Mouse (Mus musculus): ENCODE results near the gene Tcf25.

The Tcf25 gene

DNA sequence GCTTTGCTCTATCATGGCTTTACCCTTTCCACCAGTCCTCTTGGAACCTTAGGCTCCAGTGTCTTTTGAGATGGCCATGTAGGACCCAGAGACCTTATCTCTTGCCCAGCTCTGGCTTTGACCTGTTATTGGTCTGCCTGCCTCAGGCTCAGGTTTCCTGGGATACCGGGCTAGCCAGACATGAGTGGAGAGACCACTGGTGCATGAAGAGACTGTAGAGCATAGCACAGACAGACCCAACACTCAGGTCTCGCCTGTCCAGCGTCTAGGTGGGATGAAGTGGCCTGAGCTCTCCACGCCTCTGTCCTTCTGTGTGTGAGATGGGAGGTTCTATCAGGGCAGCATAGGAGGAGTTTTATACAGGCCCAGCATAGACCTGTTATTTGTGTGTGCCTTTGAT is 24.5 kb upstream of the Tcf25 start:
- no peak for DNase-seq (ENCODE audit: low read depth, low spot score)

- DNase-seq (ENCODE audit: low read depth, low spot score): no peak
These were observed 21.4 kb upstream of the Tcf25 start for GRCm38 (mm10) chr8:123352118-123352517.

DNA sequence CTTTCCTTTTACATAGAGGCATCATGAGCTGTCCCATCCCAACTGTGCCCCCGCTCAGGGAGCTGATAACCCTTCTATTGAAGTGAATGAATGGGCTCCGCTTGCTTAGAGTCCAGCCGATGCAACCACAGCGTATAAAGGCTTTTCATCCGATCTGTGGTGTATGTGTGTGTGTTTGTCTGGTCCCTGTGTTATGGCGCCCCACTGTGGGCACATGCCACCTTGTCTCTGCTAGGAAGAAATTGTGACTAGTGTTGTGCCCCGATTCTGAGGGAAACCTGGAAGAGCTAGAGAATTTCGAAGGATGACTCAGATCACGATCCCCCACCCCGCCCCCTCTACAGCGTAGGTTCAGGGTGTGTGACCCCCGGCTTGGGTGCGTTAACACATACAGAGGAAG is 20.8 kb upstream of the Tcf25 start:
- DNase-seq (ENCODE audit: low read depth, low spot score): peak; percentile 50

GRCm38 (mm10) chr8:123353216-123353615 is 20.3 kb upstream of the Tcf25 start:
- no peak for DNase-seq (ENCODE audit: low read depth, low spot score)

DNA sequence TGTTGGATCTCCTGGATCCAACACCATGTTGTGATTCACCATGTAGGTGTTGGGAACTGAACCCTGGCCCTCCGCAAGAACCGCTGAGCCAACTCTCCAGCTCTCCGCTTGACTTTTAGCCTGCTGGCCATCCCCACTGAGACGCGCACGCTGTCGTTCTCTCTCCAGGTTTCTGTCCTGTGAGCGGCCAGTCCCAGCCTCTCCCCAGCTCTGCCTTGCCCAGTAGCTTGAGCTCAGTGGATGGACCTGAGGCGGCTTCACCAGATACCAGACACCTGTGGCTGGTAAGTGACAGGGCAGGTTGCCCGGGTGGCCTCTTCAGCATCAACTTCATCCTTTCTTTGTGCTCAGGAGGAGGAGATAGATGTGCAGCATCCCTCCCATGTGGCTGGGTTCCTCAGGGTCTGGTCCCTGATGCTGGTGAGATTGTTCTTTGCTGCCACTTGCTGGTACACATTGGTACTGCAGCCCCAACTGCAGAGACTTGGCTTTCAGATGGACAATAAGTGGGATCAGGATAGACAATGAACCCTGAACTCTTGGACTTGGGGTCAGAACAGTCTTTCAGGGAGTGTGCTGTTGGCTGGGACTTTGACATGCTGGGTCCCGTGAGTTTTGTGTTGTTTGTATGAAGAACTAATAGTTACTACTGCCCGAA is 12.3 kb upstream of the Tcf25 start:
- DNase-seq (ENCODE audit: low read depth, low spot score): peak; percentile 84

DNA sequence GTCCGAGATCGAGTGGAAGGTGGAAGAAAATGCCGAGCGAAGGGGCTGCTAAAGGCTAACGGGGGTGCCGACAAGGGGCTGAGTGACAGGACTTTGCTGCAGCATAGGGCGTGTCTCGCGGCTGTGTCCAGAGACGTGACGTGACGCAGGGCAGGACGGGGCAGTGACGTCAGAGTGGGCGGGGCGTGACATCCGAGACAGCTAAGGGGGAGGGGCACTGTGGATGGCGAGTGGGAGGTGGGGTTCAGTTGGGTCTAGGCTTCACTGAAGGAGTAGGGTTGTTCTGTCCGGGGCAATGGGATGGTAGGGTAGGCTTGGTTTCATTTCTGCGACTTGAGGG is 656 bp downstream of the Tcf25 start:
- DNase-seq (ENCODE audit: low read depth, low spot score): peak; percentile 94

DNA sequence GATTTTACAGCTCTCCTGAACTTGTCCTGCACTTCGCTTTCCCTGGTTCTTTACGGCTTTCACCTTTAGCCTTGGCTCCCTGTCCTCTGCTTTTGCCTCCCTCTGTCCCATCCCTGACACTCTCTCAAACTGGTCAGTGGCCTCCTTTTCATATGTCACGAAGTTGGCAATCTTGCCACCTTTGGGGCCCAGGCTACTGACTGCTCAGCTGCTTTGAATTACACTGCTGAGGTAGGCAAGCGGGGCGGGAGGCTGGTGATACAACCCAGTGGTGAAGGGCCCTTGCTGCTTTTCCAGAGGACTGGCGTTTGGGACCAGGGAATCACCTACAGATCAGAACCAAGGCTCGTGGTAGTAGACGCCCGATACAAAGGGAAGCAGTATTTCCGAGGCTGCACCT is 2.1 kb downstream of the Tcf25 start:
- DNase-seq (ENCODE audit: low read depth, low spot score): no peak

DNA sequence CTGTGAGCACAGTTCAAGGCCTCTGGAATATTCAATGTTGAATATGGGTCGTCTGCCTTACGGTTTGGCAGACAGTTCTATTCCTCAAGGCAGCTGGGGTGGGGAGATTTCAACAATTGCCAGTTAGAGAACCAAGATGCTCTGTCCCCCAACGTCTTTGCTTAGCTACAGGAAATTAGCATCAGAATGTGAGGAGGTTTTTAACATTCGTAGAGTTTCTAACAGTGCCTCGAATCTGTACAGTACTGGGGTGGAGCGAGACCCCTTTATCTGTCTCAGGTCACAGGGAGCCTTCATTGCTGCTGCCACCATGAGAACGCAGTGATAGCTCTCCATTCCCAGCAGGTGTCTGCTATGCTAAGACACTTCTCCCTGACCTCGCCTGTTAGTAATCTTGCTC is 2.6 kb downstream of the Tcf25 start:
- DNase-seq (ENCODE audit: low read depth, low spot score): peak; percentile 57

DNA sequence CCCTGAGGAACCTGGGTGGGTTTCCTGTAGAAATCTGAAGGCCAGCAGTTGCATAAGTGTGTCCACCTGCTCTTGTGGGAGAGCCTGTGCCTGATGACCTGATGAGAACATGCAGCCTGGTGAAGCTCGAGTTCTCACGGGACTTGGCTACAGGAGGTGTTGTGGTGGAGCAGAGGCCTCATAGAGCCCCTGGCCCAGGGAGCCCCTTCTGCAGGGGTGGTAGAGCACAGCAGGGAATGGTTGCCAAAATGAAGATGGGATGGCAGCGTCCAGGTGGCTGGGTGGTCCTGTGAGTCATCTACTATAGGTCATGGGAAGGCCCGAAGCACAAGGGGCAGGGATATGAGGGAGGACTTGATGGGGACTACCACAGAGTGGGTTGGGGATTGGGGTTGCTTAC is 8.2 kb downstream of the Tcf25 start:
- DNase-seq (ENCODE audit: low read depth, low spot score): no peak

- no peak for DNase-seq (ENCODE audit: low read depth, low spot score)
These were observed 9.0 kb downstream of the Tcf25 start for GRCm38 (mm10) chr8:123382516-123382915.

DNA sequence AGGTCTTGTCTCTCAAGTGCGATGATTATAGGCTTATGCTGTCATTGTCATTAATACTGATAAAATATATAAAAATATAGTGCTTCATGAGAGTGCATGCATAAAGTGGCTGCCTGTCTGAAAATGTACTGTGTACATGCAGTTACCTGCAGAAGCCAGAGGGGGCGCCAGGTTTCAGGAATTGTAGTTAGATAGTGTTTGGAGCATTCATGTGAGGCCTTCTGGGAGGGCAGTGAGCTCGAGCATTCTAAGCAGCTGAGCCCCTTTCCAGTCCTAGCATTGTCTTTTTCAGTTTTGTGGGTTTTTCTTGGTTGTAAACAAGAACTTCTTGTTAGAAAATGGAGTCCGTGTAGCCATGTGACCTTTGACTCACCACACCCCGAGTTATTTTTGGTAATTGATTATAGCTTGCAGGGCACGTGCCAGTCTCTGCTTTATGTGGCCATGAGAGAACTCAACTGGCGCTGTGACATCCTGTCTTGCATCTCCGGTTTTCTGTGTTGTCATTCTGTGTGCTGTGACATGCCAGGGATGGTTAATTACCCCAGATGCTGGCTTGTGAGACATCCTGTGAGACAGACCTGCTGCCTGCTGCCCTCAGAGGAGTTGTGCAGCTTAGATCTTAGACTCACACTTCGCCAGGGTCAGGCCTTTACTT is 11.5 kb downstream of the Tcf25 start:
- DNase-seq (ENCODE audit: low read depth, low spot score): peak; percentile 61

- DNase-seq (ENCODE audit: low read depth, low spot score): peak; percentile 36
These were observed 13.5 kb downstream of the Tcf25 start for GRCm38 (mm10) chr8:123387041-123387440.

DNA sequence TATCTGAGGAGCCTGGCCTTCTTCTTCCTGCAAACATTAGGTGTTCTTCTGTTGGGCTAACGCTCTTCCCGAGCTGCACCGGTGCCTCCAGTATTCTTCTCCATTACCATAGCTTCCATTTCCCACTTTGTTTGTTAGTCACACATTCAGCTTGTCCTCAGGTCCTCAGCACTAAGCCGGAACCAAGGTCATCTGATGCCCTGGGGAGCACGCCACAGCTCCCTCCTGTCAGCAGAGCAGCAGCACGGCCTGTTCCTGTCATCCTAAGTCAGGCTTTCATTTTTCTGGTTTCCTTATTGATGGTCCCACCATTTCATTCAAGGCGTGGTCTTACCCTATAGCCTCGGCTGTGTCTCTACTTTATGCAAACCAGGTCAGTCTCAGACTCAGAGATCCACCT is 14.2 kb downstream of the Tcf25 start:
- no peak for DNase-seq (ENCODE audit: low read depth, low spot score)

- no peak for DNase-seq (ENCODE audit: low read depth, low spot score)
These were observed 15.5 kb downstream of the Tcf25 start for GRCm38 (mm10) chr8:123389026-123389425.

DNA sequence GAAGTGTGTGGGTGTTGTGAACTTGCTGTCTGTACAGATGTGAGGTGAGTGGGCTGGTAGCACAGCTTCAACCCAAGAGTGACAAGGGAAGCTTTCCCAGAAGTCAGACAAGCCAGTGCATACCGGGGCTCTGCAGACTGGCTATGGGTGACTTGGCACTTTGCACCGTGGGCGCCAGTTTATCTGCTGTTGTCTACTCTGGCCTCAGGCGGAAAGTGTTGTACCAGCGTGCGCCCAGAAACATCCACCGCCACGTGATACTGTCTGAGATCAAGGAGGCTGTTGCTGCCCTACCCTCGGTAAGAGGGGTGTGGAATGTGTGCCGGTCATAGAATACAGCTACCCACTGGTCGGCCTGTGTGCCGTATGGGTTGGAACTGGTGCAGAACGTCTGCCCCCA is 24.8 kb downstream of the Tcf25 start:
- no peak for DNase-seq (ENCODE audit: low read depth, low spot score)

GRCm38 (mm10) chr8:123401936-123402335 is 28.4 kb downstream of the Tcf25 start:
- DNase-seq (ENCODE audit: low read depth, low spot score): no peak

DNA sequence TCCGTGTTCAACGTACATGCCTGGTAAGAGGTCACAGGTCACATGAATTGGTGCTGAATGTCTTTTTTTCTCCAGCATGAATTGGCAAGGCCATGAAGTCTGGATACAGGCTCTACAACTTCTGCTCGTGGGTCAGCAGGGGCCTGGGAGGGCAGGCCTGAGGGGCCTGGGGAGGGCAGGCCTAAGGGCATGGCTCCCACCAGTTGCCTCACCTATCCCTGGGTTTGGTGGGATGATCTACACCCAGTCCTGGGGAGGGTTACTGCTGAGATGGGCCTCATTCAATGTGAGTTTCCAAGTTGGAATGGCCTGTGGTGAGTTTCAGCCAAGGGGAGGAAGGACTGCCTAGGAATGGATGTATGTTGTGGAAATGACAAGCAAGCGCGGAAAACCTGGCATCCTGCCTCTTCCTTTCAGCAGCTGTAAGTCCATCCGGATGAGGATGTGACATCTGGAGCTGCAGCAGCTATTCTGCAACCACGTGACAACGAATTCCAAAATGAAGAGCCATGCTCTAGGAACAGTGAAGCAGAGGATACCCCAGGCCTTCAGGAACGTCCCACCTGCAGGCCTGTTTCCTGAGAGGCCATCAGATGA is 29.3 kb downstream of the Tcf25 start:
- no peak for DNase-seq (ENCODE audit: low read depth, low spot score)

DNA sequence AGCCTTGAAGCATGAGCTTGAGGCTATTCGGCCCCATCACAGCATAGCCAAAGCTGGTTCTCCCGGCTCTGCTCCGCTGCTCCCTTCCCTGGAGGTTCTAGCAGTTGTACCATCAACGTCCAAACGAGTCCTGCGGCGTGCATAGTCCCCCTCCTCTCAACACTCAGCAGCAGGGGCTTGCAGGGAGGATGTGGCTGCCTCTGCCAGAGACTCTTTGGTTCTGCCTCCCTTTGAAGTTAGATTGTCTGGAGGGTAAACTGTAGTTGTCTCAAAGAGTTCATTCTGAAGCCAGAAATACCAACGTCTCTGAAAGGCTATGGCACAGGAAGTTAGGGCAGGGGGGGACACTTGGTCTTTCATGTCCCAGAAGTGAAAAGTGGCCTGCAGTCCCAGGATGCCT is 31.0 kb downstream of the Tcf25 start:
- DNase-seq (ENCODE audit: low read depth, low spot score): no peak

- peak; percentile 80 for DNase-seq (ENCODE audit: low read depth, low spot score)
These were observed 33.2 kb downstream of the Tcf25 start, which contains the start of gene Mc1r for GRCm38 (mm10) chr8:123406786-123407185. Mc1r (plus strand) TSS chr8:123407107.

DNA sequence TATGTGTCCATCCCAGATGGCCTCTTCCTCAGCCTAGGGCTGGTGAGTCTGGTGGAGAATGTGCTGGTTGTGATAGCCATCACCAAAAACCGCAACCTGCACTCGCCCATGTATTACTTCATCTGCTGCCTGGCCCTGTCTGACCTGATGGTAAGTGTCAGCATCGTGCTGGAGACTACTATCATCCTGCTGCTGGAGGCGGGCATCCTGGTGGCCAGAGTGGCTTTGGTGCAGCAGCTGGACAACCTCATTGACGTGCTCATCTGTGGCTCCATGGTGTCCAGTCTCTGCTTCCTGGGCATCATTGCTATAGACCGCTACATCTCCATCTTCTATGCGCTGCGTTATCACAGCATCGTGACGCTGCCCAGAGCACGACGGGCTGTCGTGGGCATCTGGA is 34.1 kb downstream of the Tcf25 start:
- DNase-seq (ENCODE audit: low read depth, low spot score): no peak

GRCm38 (mm10) chr8:123408586-123409544 is 35.3 kb downstream of the Tcf25 start:
- no peak for DNase-seq (ENCODE audit: low read depth, low spot score)

DNA sequence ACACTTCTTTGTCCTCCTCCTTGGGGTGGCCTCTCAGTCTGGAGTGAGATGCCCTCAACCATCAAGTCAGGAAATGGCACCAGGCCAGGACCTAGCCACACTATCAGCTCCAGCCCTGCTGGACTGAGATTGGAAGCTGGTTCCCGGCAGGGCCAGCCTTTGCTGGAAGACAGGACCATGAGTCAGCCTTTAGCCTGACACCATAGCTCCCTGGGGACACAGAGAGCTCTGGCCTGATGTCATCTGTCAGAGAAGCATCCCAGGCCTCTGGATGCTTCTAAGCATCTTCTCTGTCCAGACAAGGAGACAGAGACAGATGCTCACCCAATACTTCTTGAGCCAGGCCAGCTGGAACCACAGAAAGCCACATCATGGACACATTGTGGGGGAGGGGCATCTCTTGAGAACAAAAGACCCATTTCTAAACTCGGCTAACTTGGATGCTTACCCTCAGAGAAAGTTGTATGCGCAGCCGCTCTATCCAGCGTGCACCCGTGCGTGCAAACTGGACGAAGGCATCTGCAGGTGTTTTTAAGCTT is 36.6 kb downstream of the Tcf25 start:
- no peak for DNase-seq (ENCODE audit: low read depth, low spot score)
